Mouse (Mus musculus): Measurements from ENCODE around the gene Asb16. TPM values are rescaled to one million over a fixed set of nuclear protein-coding genes. Genes with fewer than 3 reads are reported as not detected.
A peak's percentile ranks its signal among the peaks of the same experiment; 100 is the strongest.

Gene Asb16
- polyA plus RNA-seq (2015; fragmentation: Nextera tagmentation; extraction: Ambion mirVana) = 0.07 and 0.10 TPM in 2 replicates

- H3K9ac ChIP-seq (ENCODE audit: low read depth, low read length) = no peak within 1 kb of the TSS
- WGBS = 81% methylated on average over 12 of the region's 12 CpGs
- no peak within 1 kb of the TSS; the same call in 1 of the 2 replicates for H3K4me2 ChIP-seq (ENCODE audit: low read length)
Measured at GRCm38 (mm10) chr11:102268520-102269244, at the start of gene Asb16. Gene Asb16, plus strand, starts transcription at chr11:102268743.

DNA sequence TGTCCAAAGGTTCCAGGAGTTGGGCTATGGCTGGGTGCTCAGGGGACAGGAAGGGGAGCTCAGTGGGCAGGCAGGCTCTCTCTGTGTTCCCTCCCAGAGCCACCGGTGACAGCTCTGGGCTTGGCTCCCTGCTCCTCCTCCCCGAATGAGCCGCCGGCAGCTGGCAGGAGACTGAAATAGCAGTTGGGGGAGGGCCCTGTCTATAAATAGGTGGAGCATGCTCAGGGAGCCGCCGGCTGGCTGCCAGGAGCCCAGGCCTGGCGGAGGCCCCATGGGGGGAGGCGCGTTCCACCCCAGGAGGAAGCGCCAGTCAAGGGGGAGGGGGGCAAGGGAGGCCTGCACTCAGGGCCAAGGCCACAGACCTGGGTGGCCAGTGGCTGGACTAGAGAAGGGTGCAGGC is 49.8 kb upstream of the Asb16 start:
- Histone ChIP-seq H3K27me3 (ENCODE audit: control insufficient read depth, insufficient read depth, low read depth, low read length) (no peaks in the 10 kb centered on the region), H3K27ac (ENCODE audit: low read length) (peak overlapping the region; percentile 76), H3K4me3 (ENCODE audit: low read depth, low read length) (peak overlapping the region; percentile 25), H3K9ac (ENCODE audit: low read depth, low read length) (peak overlapping the region; percentile 54), H3K4me2 (ENCODE audit: low read length) (peak overlapping the region; percentile 51), H3K9me3 (replicated peaks; ENCODE audit: control insufficient read depth, low read length, poor library complexity, severe bottlenecking) (no peaks in the 10 kb centered on the region), H3K4me1 (ENCODE audit: control insufficient read depth, insufficient read depth, low read length) (peaks cover 49% of the 10 kb centered on the region), H3K36me3 (ENCODE audit: control insufficient read depth, insufficient read depth, low read length) (peaks cover 9% of the 10 kb centered on the region)
- WGBS = 3% methylated on average over 7 of the region's 10 CpGs
- ATAC-seq = peak; percentile 61

More at GRCm38 (mm10) chr11:102268520-102269244, at the start of gene Asb16:
- Histone ChIP-seq H3K27me3 (ENCODE audit: control insufficient read depth, insufficient read depth, low read depth, low read length) (no peaks in the 10 kb centered on the region; the same call in 1 of the 2 replicates), H3K36me3 (ENCODE audit: control insufficient read depth, insufficient read depth, low read length) (no peaks in the 10 kb centered on the region), H3K4me1 (ENCODE audit: control insufficient read depth, insufficient read depth, low read length) (no peaks in the 10 kb centered on the region), H3K4me3 (ENCODE audit: low read depth, low read length) (no peak within 1 kb of the TSS), H3K9me3 (replicated peaks; ENCODE audit: control insufficient read depth, low read length, poor library complexity, severe bottlenecking) (no peaks in the 10 kb centered on the region), H3K27ac (ENCODE audit: low read length) (no peak within 1 kb of the TSS)
- no peak for ATAC-seq

DNA sequence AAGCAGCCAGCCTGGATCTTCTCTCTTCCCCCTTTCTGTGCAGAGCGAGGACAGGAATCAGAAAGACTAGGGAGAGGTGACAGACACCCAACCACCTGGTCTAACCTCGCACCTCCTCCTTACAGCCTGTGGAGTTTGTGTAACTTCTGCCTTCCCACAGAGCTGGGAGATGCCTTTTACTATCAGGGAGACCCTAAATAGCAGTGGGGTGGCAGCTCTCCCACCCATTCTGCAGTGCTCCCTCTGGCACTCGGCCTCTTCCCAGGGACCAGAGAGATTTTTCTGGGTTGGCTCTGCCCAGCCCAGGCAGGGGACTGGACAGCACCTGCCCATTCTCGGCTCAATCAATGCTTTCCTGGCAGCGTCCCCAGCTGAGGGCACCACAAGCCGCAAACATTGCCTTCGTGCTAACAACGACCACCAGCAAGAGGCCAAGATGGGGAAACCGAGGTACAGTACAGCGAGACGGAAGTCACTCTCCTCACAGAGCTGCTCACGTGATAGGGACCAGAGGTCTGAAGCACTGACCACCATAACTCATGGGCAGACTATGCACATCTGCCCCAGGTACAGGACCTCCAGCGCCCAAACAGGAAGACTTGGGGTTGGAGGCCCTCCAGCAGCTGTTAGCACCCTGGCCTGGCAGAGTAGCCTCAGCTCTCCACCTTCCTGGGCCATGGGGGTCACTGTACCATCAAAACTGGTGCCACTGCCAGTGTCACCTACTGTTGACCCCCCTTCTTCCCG is 49.1 kb upstream of the Asb16 start:
- Histone ChIP-seq H3K9ac (ENCODE audit: low read depth, low read length) (peak overlapping the region; percentile 54), H3K4me3 (ENCODE audit: low read depth, low read length) (no peak overlapping the region; the same call in 1 of the 2 replicates), H3K27me3 (ENCODE audit: control insufficient read depth, insufficient read depth, low read depth, low read length) (no peaks in the 10 kb centered on the region), H3K4me2 (ENCODE audit: low read length) (peak overlapping the region; percentile 51), H3K9me3 (replicated peaks; ENCODE audit: control insufficient read depth, low read length, poor library complexity, severe bottlenecking) (no peaks in the 10 kb centered on the region), H3K27ac (ENCODE audit: low read length) (peak overlapping the region; percentile 76), H3K36me3 (ENCODE audit: control insufficient read depth, insufficient read depth, low read length) (peaks cover 9% of the 10 kb centered on the region), H3K4me1 (ENCODE audit: control insufficient read depth, insufficient read depth, low read length) (peaks cover 44% of the 10 kb centered on the region)
- ATAC-seq = 0 out of 2 replicates have a peak, but pooled peaks have one; percentile 4
- 71% methylated on average over 14 of the region's 14 CpGs for WGBS

DNA sequence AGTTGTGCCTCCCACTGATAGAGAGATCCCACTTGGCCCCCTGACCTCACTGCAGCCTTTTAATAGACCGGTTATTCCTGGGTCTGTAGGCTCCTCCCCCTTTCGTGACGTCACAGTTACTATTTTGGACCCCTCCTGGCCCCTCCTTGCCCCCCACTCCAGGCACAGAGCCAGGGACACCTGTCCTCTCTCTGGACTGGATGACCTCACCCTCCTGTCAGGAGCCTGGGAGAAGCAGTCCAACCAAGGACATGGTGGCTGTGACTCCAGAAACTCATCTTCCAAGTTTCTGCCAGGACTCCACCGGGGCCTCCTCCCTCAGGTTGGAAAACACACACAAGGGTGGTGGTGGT is 48.6 kb upstream of the Asb16 start:
- ATAC-seq = no peak
- Histone ChIP-seq H3K4me2 (ENCODE audit: low read length) (no peak overlapping the region), H3K9ac (ENCODE audit: low read depth, low read length) (no peak overlapping the region), H3K36me3 (ENCODE audit: control insufficient read depth, insufficient read depth, low read length) (peaks cover 11% of the 10 kb centered on the region), H3K4me1 (ENCODE audit: control insufficient read depth, insufficient read depth, low read length) (peaks cover 45% of the 10 kb centered on the region), H3K4me3 (ENCODE audit: low read depth, low read length) (no peak overlapping the region), H3K27ac (ENCODE audit: low read length) (no peak overlapping the region), H3K27me3 (ENCODE audit: control insufficient read depth, insufficient read depth, low read depth, low read length) (no peaks in the 10 kb centered on the region), H3K9me3 (replicated peaks; ENCODE audit: control insufficient read depth, low read length, poor library complexity, severe bottlenecking) (no peaks in the 10 kb centered on the region)
- WGBS = 83% methylated on average over 4 of the region's 4 CpGs

GRCm38 (mm10) chr11:102220451-102220850 is 48.1 kb upstream of the Asb16 start:
- Histone ChIP-seq H3K4me1 (ENCODE audit: control insufficient read depth, insufficient read depth, low read length) (peaks cover 48% of the 10 kb centered on the region), H3K27ac (ENCODE audit: low read length) (no peak overlapping the region), H3K9me3 (replicated peaks; ENCODE audit: control insufficient read depth, low read length, poor library complexity, severe bottlenecking) (no peaks in the 10 kb centered on the region), H3K4me3 (ENCODE audit: low read depth, low read length) (no peak overlapping the region), H3K36me3 (ENCODE audit: control insufficient read depth, insufficient read depth, low read length) (peaks cover 11% of the 10 kb centered on the region), H3K27me3 (ENCODE audit: control insufficient read depth, insufficient read depth, low read depth, low read length) (no peaks in the 10 kb centered on the region), H3K9ac (ENCODE audit: low read depth, low read length) (no peak overlapping the region), H3K4me2 (ENCODE audit: low read length) (no peak overlapping the region)
- 68% methylated on average over 6 of the region's 6 CpGs for WGBS
- no peak for ATAC-seq

GRCm38 (mm10) chr11:102221243-102221953 is 47.1 kb upstream of the Asb16 start:
- H3K27ac ChIP-seq (ENCODE audit: low read length) = no peak overlapping the region
- no peaks in the 10 kb centered on the region for H3K9me3 ChIP-seq (replicated peaks; ENCODE audit: control insufficient read depth, low read length, poor library complexity, severe bottlenecking)
- ATAC-seq = no peak
- peaks cover 48% of the 10 kb centered on the region for H3K4me1 ChIP-seq (ENCODE audit: control insufficient read depth, insufficient read depth, low read length)
- H3K9ac ChIP-seq (ENCODE audit: low read depth, low read length) = no peak overlapping the region
- no peak overlapping the region for H3K4me3 ChIP-seq (ENCODE audit: low read depth, low read length)
- peaks cover 11% of the 10 kb centered on the region for H3K36me3 ChIP-seq (ENCODE audit: control insufficient read depth, insufficient read depth, low read length)
- WGBS = 91% methylated on average over 8 of the region's 8 CpGs
- no peak overlapping the region for H3K4me2 ChIP-seq (ENCODE audit: low read length)
- H3K27me3 ChIP-seq (ENCODE audit: control insufficient read depth, insufficient read depth, low read depth, low read length) = no peaks in the 10 kb centered on the region

GRCm38 (mm10) chr11:102221954-102222351 is 46.6 kb upstream of the Asb16 start:
- Histone ChIP-seq H3K36me3 (ENCODE audit: control insufficient read depth, insufficient read depth, low read length) (peaks cover 11% of the 10 kb centered on the region), H3K27me3 (ENCODE audit: control insufficient read depth, insufficient read depth, low read depth, low read length) (no peaks in the 10 kb centered on the region), H3K4me2 (ENCODE audit: low read length) (no peak overlapping the region), H3K4me1 (ENCODE audit: control insufficient read depth, insufficient read depth, low read length) (peaks cover 48% of the 10 kb centered on the region), H3K9ac (ENCODE audit: low read depth, low read length) (no peak overlapping the region), H3K27ac (ENCODE audit: low read length) (no peak overlapping the region), H3K4me3 (ENCODE audit: low read depth, low read length) (no peak overlapping the region), H3K9me3 (replicated peaks; ENCODE audit: control insufficient read depth, low read length, poor library complexity, severe bottlenecking) (no peaks in the 10 kb centered on the region)
- no peak for ATAC-seq
- 79% methylated on average over 8 of the region's 8 CpGs for WGBS

- H3K4me3 ChIP-seq (ENCODE audit: low read depth, low read length) = no peak overlapping the region
- no peak overlapping the region for H3K27ac ChIP-seq (ENCODE audit: low read length)
- H3K4me2 ChIP-seq (ENCODE audit: low read length) = no peak overlapping the region
- H3K9ac ChIP-seq (ENCODE audit: low read depth, low read length) = no peak overlapping the region
- no peaks in the 10 kb centered on the region for H3K27me3 ChIP-seq (ENCODE audit: control insufficient read depth, insufficient read depth, low read depth, low read length)
- 49% methylated on average over 6 of the region's 6 CpGs for WGBS
- no peaks in the 10 kb centered on the region for H3K9me3 ChIP-seq (replicated peaks; ENCODE audit: control insufficient read depth, low read length, poor library complexity, severe bottlenecking)
- peaks cover 6% of the 10 kb centered on the region; the same call in 1 of the 2 replicates for H3K36me3 ChIP-seq (ENCODE audit: control insufficient read depth, insufficient read depth, low read length)
- peaks cover 49% of the 10 kb centered on the region for H3K4me1 ChIP-seq (ENCODE audit: control insufficient read depth, insufficient read depth, low read length)
- ATAC-seq = no peak
Measured at GRCm38 (mm10) chr11:102223166-102223565, 45.4 kb upstream of the Asb16 start.

Measured in midbrain, embryonic 16.5 days (tissue).